Mouse (Mus musculus): ENCODE measurements around the gene Lyrm7. TPM values are rescaled to one million over a fixed set of nuclear protein-coding genes. Genes with fewer than 3 reads are reported as not detected.

Lyrm7 gene
- total and polyA plus RNA-seq, 3 experiments: 18.2 to 64.4 (median 18.6) TPM

DNA sequence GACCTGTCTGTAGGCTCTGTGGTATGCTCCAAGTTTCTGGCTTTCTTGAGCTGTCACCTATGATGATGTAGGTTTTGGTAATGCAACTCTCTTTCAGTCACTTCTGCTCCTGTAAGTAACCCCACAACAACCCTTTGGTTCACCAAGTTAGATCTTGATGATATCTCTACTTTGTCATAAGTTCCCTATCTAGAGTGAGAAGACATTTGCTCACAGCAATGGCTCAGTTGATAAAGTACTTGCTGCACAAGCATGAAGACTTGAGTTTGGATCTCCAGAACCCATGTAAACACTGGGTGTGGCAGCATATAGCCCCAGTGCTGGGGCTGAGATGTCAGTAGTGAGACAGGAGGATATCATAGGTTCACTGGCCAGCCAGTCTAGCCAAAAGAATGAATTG, 45.1 kb downstream of the Lyrm7 start:
- Histone ChIP-seq H3K36me3 (replicated peaks in 1 of 2; ENCODE audit: control insufficient read depth in 1 of 2, insufficient read depth in 1 of 2, low read length in 1 of 2) (no peaks in the 10 kb centered on the region), H3K4me1 (ENCODE audit: control insufficient read depth in 1 of 2, insufficient read depth in 2 of 2) (peaks cover 2 to 16% of the 10 kb centered on the region in 2 experiments), H3K9me3 (replicated peaks; ENCODE audit: low read length) (peaks cover 13% of the 10 kb centered on the region), H3K27ac (ENCODE audit: insufficient read depth, low read depth) (no peak overlapping the region), H3K9ac (ENCODE audit: insufficient read depth, low read depth) (no peak overlapping the region), H3K79me2 (replicated peaks; ENCODE audit: control insufficient read depth, extremely low read depth, insufficient read depth, poor library complexity, severe bottlenecking) (no peaks in the 10 kb centered on the region), H3K4me2 (ENCODE audit: insufficient read depth, low read depth, poor library complexity, severe bottlenecking) (no peak overlapping the region), H3K4me3 (replicated peaks in 1 of 3; ENCODE audit: low read depth in 2 of 3, low read length in 2 of 3, poor library complexity in 1 of 3) (no peak overlapping the region), H3K27me3 (replicated peaks) (no peaks in the 10 kb centered on the region)
- dilution Hi-C loops (cut with MboI; ENCODE audit: extremely low pct_ligation_motif_present, extremely low pct_unique_long_range_greater_than_20kb, low sequenced_read_pairs) (no loop called here), in situ Hi-C loops (cut with MboI; ENCODE audit: low pct_ligation_motif_present, low pct_unique_long_range_greater_than_20kb, low sequenced_read_pairs) (no loop called here)
- TF ChIP-seq CHD1 (IDR thresholded peaks at IDR 0.05; ENCODE audit: low read depth, low read length): no peak
- TF ChIP-seq KAT2A (IDR thresholded peaks at IDR 0.05; ENCODE audit: insufficient replicate concordance, low read length): no peak
- TF ChIP-seq CHD2 (IDR thresholded peaks at IDR 0.05; ENCODE audit: low read length): no peak
- no peak for DNase-seq (ENCODE audit: extremely low read depth)

DNA sequence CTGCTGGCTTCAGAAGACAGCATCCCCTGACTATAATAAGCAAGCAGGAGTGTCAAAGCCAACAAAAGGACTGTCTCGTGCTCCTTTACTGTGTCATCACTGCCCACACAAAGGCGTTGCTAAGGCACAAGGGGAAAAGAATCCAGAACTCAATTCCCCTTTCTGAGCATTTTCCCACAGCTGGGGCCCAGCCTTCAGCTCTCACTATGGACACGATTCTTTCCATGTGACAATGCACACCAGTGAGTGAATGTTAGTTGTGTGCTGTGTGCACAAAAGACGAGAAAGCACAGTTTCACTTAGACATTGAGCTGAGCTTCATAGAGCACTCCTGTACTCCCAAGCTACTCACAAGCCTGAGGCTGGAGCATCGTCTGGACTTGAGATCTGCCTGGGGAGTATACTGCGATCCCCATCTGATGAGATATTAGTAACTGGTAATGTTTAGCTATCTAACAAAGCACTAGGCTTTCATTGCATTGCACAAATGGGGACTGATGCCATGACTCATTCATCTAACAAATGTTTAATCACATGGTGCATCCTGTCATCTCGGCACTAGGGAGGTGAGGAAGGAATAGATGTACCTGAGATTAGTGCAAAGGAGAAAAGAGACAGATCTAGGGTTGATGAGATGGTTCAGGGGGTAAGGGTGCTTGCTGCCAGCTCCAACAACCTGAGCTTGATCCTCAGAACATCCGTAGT, 47.8 kb downstream of the Lyrm7 start:
- Histone ChIP-seq H3K4me3 (replicated peaks in 1 of 3; ENCODE audit: low read depth in 2 of 3, low read length in 2 of 3, poor library complexity in 1 of 3) (no peak overlapping the region), H3K9me3 (replicated peaks; ENCODE audit: low read length) (peaks cover 18% of the 10 kb centered on the region), H3K79me2 (replicated peaks; ENCODE audit: control insufficient read depth, extremely low read depth, insufficient read depth, poor library complexity, severe bottlenecking) (no peaks in the 10 kb centered on the region), H3K4me1 (ENCODE audit: control insufficient read depth in 1 of 2, insufficient read depth in 2 of 2) (peaks cover 7 to 30% of the 10 kb centered on the region in 2 experiments; a peak in 3 of 4 replicates), H3K36me3 (replicated peaks in 1 of 2; ENCODE audit: control insufficient read depth in 1 of 2, insufficient read depth in 1 of 2, low read length in 1 of 2) (no peaks in the 10 kb centered on the region), H3K27ac (ENCODE audit: insufficient read depth, low read depth) (no peak overlapping the region), H3K27me3 (replicated peaks) (no peaks in the 10 kb centered on the region), H3K9ac (ENCODE audit: insufficient read depth, low read depth) (no peak overlapping the region), H3K4me2 (ENCODE audit: insufficient read depth, low read depth, poor library complexity, severe bottlenecking) (no peak overlapping the region)
- dilution Hi-C loops (cut with MboI; ENCODE audit: extremely low pct_ligation_motif_present, extremely low pct_unique_long_range_greater_than_20kb, low sequenced_read_pairs): no loop called here
- in situ Hi-C loops (cut with MboI; ENCODE audit: low pct_ligation_motif_present, low pct_unique_long_range_greater_than_20kb, low sequenced_read_pairs): no loop called here
- no peak for TF ChIP-seq MAX (IDR thresholded peaks at IDR 0.05; ENCODE audit: low read length)
- DNase-seq (ENCODE audit: extremely low read depth): no peak

- Histone ChIP-seq H3K4me2 (ENCODE audit: insufficient read depth, low read depth, poor library complexity, severe bottlenecking) (no peak overlapping the region), H3K79me2 (replicated peaks; ENCODE audit: control insufficient read depth, extremely low read depth, insufficient read depth, poor library complexity, severe bottlenecking) (no peaks in the 10 kb centered on the region), H3K36me3 (replicated peaks in 1 of 2; ENCODE audit: control insufficient read depth in 1 of 2, insufficient read depth in 1 of 2, low read length in 1 of 2) (no peaks in the 10 kb centered on the region), H3K27me3 (replicated peaks) (no peaks in the 10 kb centered on the region), H3K9ac (ENCODE audit: insufficient read depth, low read depth) (no peak overlapping the region), H3K9me3 (replicated peaks; ENCODE audit: low read length) (peaks cover 18% of the 10 kb centered on the region), H3K4me3 (replicated peaks in 1 of 3; ENCODE audit: low read depth in 2 of 3, low read length in 2 of 3, poor library complexity in 1 of 3) (no peak overlapping the region), H3K4me1 (ENCODE audit: control insufficient read depth in 1 of 2, insufficient read depth in 2 of 2) (peaks cover 12 to 36% of the 10 kb centered on the region in 2 experiments), H3K27ac (ENCODE audit: insufficient read depth, low read depth) (no peak overlapping the region)
- dilution Hi-C loops (cut with MboI; ENCODE audit: extremely low pct_ligation_motif_present, extremely low pct_unique_long_range_greater_than_20kb, low sequenced_read_pairs) (no loop called here), in situ Hi-C loops (cut with MboI; ENCODE audit: low pct_ligation_motif_present, low pct_unique_long_range_greater_than_20kb, low sequenced_read_pairs) (no loop called here)
- DNase-seq (ENCODE audit: extremely low read depth): no peak
- no peak for TF ChIP-seq CTCF (conservative IDR thresholded peaks at IDR 0.05 in 1 of 2, IDR thresholded peaks at IDR 0.05 in 1 of 2; ENCODE audit: low read depth in 2 of 2, low read length in 2 of 2)
- no peak for TF ChIP-seq RCOR1 (conservative IDR thresholded peaks at IDR 0.05; ENCODE audit: low read depth, low read length)
- no peak for TF ChIP-seq E2F4 (IDR thresholded peaks at IDR 0.05; ENCODE audit: insufficient replicate concordance, low read depth, low read length)
- no peak for TF ChIP-seq ZMIZ1 (IDR thresholded peaks at IDR 0.05; ENCODE audit: low read depth, low read length)
- no peak for TF ChIP-seq MAX (IDR thresholded peaks at IDR 0.05; ENCODE audit: low read length)
- TF ChIP-seq TBP (conservative IDR thresholded peaks at IDR 0.05; ENCODE audit: low read depth, low read length): no peak
- TF ChIP-seq SIN3A (IDR thresholded peaks at IDR 0.05; ENCODE audit: low read length): no peak
- TF ChIP-seq HCFC1 (IDR thresholded peaks at IDR 0.05; ENCODE audit: low read depth, low read length): no peak
- no peak for TF ChIP-seq ZC3H11A (IDR thresholded peaks at IDR 0.05; ENCODE audit: low read depth, low read length)
- no peak for TF ChIP-seq IRF4 (IDR thresholded peaks at IDR 0.05; ENCODE audit: low read depth, low read length)
- no peak for TF ChIP-seq USF2 (conservative IDR thresholded peaks at IDR 0.05; ENCODE audit: low read depth, low read length)
- TF ChIP-seq EP300 (IDR thresholded peaks at IDR 0.05; ENCODE audit: low read length): no peak
- no peak for TF ChIP-seq TCF12 (IDR thresholded peaks at IDR 0.05; ENCODE audit: low read depth, low read length)
- no peak for TF ChIP-seq ETS1 (conservative IDR thresholded peaks at IDR 0.05; ENCODE audit: low read depth, low read length)
Observed at GRCm38 (mm10) chr11:54812314-54812713, 48.4 kb downstream of the Lyrm7 start.
